Mouse (Mus musculus): ENCODE measurements around the gene Ccdc12.

GRCm38 (mm10) chr9:110687061-110687460 lies 30.8 kb downstream of the Ccdc12 start:
- TF ChIP-seq GATA1 (IDR thresholded peaks at IDR 0.05; ENCODE audit: borderline replicate concordance, low read length): no peak
- TF ChIP-seq FLI1 (IDR thresholded peaks at IDR 0.05; ENCODE audit: low read length): no peak

Measured in megakaryocyte, embryonic 14.5 days (primary cell).